Mouse (Mus musculus) forebrain, embryonic 11.5 days (tissue): Measurements from ENCODE around the gene Dicer1. TPM values are rescaled to one million over a fixed set of nuclear protein-coding genes. Genes with fewer than 3 reads are reported as not detected.

Experiments
- ATAC-seq: fragments of 200-750 bp; cut with Nextera tagmentation; replicated peaks from 2 replicates; pipeline ENCODE4 v1.8.0; 2017; ENCODE audit warnings: moderate TSS enrichment; ENCODE audit not compliant: low FRiP score
- DNase-seq: peaks from one replicate; pipeline ENCODE4 v3.0.0-alpha.2; 2017; ENCODE audit warnings: low spot score
- H3K27ac ChIP-seq: fragments of 300-500 bp; sonication (generic); 2 replicates; pipeline ENCODE4 v1.5.1; 2014; ENCODE audit warnings: low read depth, low read length
- H3K27me3 ChIP-seq: fragments of 300-500 bp; sonication (generic); 2 replicates; pipeline ENCODE4 v1.6.1; 2014; ENCODE audit warnings: mild to moderate bottlenecking, low read length, mixed read lengths; ENCODE audit not compliant: control insufficient read depth, insufficient read depth
- H3K36me3 ChIP-seq: fragments of 300-500 bp; sonication (generic); 2 replicates; pipeline ENCODE4 v1.6.1; 2014; ENCODE audit warnings: mild to moderate bottlenecking, low read length, moderate library complexity, mixed read lengths; ENCODE audit not compliant: control insufficient read depth, insufficient read depth
- H3K4me1 ChIP-seq: fragments of 300-500 bp; sonication (generic); replicated peaks from 2 replicates; pipeline ENCODE4 v1.6.1; 2014; ENCODE audit warnings: low read length, mixed read lengths; ENCODE audit not compliant: control insufficient read depth, insufficient read depth
- H3K4me2 ChIP-seq: fragments of 300-500 bp; sonication (generic); 2 replicates; pipeline ENCODE4 v1.6.1; 2014; ENCODE audit warnings: low read depth, mild to moderate bottlenecking, low read length, moderate library complexity, mixed read lengths; ENCODE audit not compliant: severe bottlenecking
- H3K4me3 ChIP-seq: fragments of 300-500 bp; sonication (generic); 2 replicates; pipeline ENCODE4 v1.5.1; 2014; ENCODE audit warnings: low read depth, low read length
- H3K9ac ChIP-seq: fragments of 300-500 bp; sonication (generic); 2 replicates; pipeline ENCODE4 v1.6.1; 2014; ENCODE audit warnings: low read length
- H3K9me3 ChIP-seq: fragments of 300-500 bp; sonication (generic); 2 replicates; pipeline ENCODE4 v1.6.1; 2016; ENCODE audit warnings: low read length, mixed read lengths; ENCODE audit not compliant: control insufficient read depth
- WGBS: fragments of 180-500 bp; shearing (Covaris S2); extraction: QIAGEN DNeasy Blood & Tissue Kit; methylation state at CpG from one replicate; pipeline ENCODE4 v1.1.7; 2014; 5-methylcytosine and 5-hydroxymethylcytosine counted together
- polyA plus RNA-seq: library from polyadenylated mRNA; unstranded; fragments of >200 nt; fragmentation: Nextera tagmentation; extraction: Ambion mirVana; gene quantifications from 2 replicates; pipeline ENCODE4 v1.2.1, GENCODE M21; 2014

The Dicer1 gene
- polyA plus RNA-seq, 1 experiment from 2014 or later = 39.2 TPM

DNA sequence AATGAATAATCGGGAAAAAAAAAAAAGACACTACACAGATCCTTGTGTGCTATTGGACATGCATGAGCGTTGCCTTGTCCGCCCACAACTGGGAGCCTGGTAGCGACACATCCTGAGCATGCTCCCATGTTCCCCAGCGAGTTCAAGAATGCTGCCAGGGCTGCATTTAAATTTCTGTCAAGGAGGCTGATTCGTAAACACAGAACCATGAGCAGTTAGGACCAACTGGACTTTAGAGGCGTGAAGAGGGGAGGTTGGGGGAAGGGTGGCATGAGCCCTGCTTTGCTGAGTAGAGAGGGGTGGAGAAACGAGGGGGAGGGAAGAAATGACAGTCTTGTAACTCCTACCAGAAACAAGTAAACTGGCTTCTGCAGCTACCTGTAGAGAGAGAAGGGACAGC lies 113.6 kb downstream of the Dicer1 start:
- H3K9me3 ChIP-seq = no peaks in the 10 kb centered on the region
- WGBS = 54% methylated on average over 8 of the region's 8 CpGs
- peaks cover 7% of the 10 kb centered on the region; the same call in 1 of the 2 replicates for H3K4me1 ChIP-seq
- no peak overlapping the region for H3K4me3 ChIP-seq
- H3K36me3 ChIP-seq = no peaks in the 10 kb centered on the region
- H3K9ac ChIP-seq = no peak overlapping the region
- H3K27ac ChIP-seq = no peak overlapping the region
- no peak for ATAC-seq
- H3K27me3 ChIP-seq = peaks cover 3% of the 10 kb centered on the region; the same call in 1 of the 2 replicates
- H3K4me2 ChIP-seq = no peak overlapping the region; the same call in 1 of the 2 replicates
- DNase-seq = no peak

Other genes with a start within 250 kb of the Dicer1 start
- gene Clmn, start 113.1 kb upstream of the Dicer1 start, polyA plus RNA-seq = 2.8 and 3.2 TPM in 2 replicates